Mouse (Mus musculus): Measurements from ENCODE around the gene Ackr1.

- TF ChIP-seq CTCF (conservative IDR thresholded peaks at IDR 0.05; ENCODE audit: low read length) (no peak), POU5F1 (IDR thresholded peaks at IDR 0.05; ENCODE audit: borderline replicate concordance, low read length) (no peak), NANOG (IDR thresholded peaks at IDR 0.05; ENCODE audit: borderline replicate concordance, low read length) (no peak)
These were observed 17.8 kb downstream of the Ackr1 start for GRCm38 (mm10) chr1:173315725-173316124.

Data from E14TG2a.4 (cell line).